Mouse (Mus musculus): ENCODE results near the gene Rnf213.

DNA sequence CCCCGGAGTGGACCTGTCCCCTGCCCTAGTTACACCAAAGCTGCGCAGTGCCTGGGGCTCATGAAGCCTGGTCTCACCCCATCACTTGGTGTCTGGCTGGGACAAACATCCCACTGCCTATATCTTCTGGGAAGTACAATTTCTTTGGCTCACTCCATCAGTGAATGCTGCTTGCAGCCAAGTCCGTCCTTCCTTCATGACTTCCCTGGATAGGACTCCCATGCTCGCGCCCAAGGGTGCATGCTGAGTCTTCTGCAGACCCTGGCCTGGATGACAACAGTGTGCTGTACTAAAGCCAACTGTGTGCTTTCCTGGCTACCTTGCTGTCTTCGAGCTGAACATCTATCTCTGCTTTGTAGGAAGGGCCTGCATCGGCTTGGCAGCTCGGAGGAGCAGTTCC, 48.7 kb upstream of the Rnf213 start:
- TF ChIP-seq CTCF (IDR thresholded peaks at IDR 0.05; ENCODE audit: low read depth, low read length) (no peak), TAL1 (conservative IDR thresholded peaks at IDR 0.05; ENCODE audit: low read depth, low read length) (no peak), GATA1 (IDR thresholded peaks at IDR 0.05; ENCODE audit: borderline replicate concordance, low read length) (no peak)
